Mouse (Mus musculus) cerebellum, adult 2 months (tissue): ENCODE measurements around the gene Thop1. TPM values are rescaled to one million over a fixed set of nuclear protein-coding genes. Genes with fewer than 3 reads are reported as not detected.
"Not testable (repeated sequence)": the region's sequence is repeated elsewhere in the genome, so short reads cannot be mapped to it uniquely, and the experiment has no call there.

Experiments used
- DNase-seq, 2 experiments: peaks; one replicate each; pipeline ENCODE4 v3.0.0; 2021
- H3K27ac ChIP-seq: fragments of 200-500 bp; 2 replicates; pipeline ENCODE4 v1.5.1; 2012; ENCODE audit warnings: low read length, control low read depth, inconsistent platforms; ENCODE audit not compliant: insufficient read depth
- H3K27me3 ChIP-seq: fragments of 200-500 bp; 2 replicates; pipeline ENCODE4 v1.6.1; 2012; ENCODE audit warnings: inconsistent platforms, mild to moderate bottlenecking, low read length, moderate library complexity; ENCODE audit not compliant: control insufficient read depth, insufficient read depth
- H3K4me1 ChIP-seq: fragments of 200-500 bp; 2 replicates; pipeline ENCODE4 v1.6.1; 2011; ENCODE audit warnings: low read length; ENCODE audit not compliant: control insufficient read depth, insufficient read depth
- H3K4me3 ChIP-seq: fragments of 200-500 bp; replicated peaks from 2 replicates; pipeline ENCODE3; 2011; ENCODE audit warnings: mild to moderate bottlenecking, low read depth, low read length, control low read depth; ENCODE audit not compliant: insufficient read depth
- CTCF ChIP-seq: fragments of 200-500 bp; IDR thresholded peaks from 2 replicates; pipeline ENCODE4 v1.5.1; 2011; ENCODE audit warnings: low read depth, mild to moderate bottlenecking, control low read depth, low read length, moderate library complexity, borderline replicate concordance; ENCODE audit not compliant: insufficient read depth
- POLR2A ChIP-seq: fragments of 200-500 bp; IDR thresholded peaks from 2 replicates; pipeline ENCODE4 v1.6.1; 2011; ENCODE audit warnings: low read length, control low read depth, borderline replicate concordance; ENCODE audit not compliant: insufficient read depth
- WGBS: fragments of 180-500 bp; shearing (Covaris S2); methylation state at CpG from one replicate; pipeline ENCODE4 v1.1.7; 2018; 5-methylcytosine and 5-hydroxymethylcytosine counted together
- polyA plus RNA-seq: library from polyadenylated mRNA; depleted of rRNA; stranded (reverse); fragments of >200 nt; gene quantifications from 2 replicates; pipeline ENCODE4 v1.2.3, GENCODE M21; 2012

The Thop1 gene
- polyA plus RNA-seq, 1 experiment: 54.7 TPM

DNA sequence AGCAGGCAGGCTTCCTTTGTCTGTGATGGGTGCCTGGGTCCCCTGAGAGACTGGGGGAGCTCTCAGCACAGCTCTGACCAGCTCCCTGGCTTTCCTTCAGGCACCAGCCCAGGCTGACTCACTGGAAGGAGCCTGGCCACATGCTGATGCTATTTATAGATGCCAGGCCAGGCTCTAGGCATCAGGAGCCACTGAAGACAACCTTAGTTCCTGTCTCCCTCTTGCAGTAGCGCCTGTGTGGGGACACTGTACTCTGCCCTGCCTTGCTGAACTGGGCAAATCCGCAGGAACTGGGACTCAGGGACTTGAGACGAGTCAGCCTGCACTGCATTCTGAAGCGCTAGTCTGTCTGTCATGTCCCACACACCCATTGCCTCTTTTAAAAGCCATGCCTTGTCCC lies 42.5 kb upstream of the Thop1 start:
- H3K27me3 ChIP-seq: no peaks in the 10 kb centered on the region
- peak; percentile 85 to 94 for DNase-seq
- H3K4me3 ChIP-seq: no peak overlapping the region
- H3K4me1 ChIP-seq: peaks cover 56% of the 10 kb centered on the region
- peak overlapping the region; percentile 95 for H3K27ac ChIP-seq
- 14% methylated on average over 4 of the region's 4 CpGs for WGBS
- peak; percentile 84; the same call in 1 of the 2 replicates for TF ChIP-seq POLR2A
- no peak for TF ChIP-seq CTCF

DNA sequence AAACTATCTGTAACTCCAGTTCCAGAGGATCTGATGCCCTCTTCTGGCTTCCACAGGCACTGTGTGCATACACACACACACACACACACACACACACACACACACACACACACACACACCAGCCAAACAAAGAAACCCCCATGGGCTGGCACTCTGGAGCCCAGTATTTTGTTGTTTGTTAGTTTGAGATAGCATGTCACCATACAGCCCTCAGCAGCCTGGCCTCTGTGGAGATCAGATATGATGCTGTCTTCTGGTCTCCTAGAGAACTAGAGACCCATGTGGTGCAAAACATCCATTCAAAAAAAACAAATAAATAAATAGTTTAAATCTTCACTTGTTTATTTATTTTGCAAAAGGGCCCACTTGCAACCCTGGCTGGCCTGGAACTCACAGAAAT lies 41.6 kb upstream of the Thop1 start:
- TF ChIP-seq POLR2A: no peak
- TF ChIP-seq CTCF: no peak
- no peak overlapping the region for H3K4me3 ChIP-seq
- H3K27ac ChIP-seq: 0 out of 2 replicates have a peak overlapping the region, but pooled peaks have one; percentile 46

GRCm38 (mm10) chr10:81029031-81029430 lies 40.8 kb upstream of the Thop1 start:
- peak in 1 of 2 experiments; percentile 54 for DNase-seq
- WGBS: 19% methylated on average over 10 of the region's 10 CpGs
- H3K4me3 ChIP-seq: no peak overlapping the region
- no peaks in the 10 kb centered on the region for H3K27me3 ChIP-seq
- peak overlapping the region; percentile 46 for H3K27ac ChIP-seq
- TF ChIP-seq CTCF (no peak), POLR2A (no peak)
- peaks cover 48% of the 10 kb centered on the region for H3K4me1 ChIP-seq

More for the DNA sequence above, 41.6 kb upstream of the Thop1 start:
- H3K27me3 ChIP-seq: no peaks in the 10 kb centered on the region
- DNase-seq: no peak
- H3K4me1 ChIP-seq: peaks cover 51% of the 10 kb centered on the region

- DNase-seq: no peak
- WGBS: 75% methylated on average over 10 of the region's 10 CpGs
- peaks cover 34% of the 10 kb centered on the region for H3K4me1 ChIP-seq
- no peak overlapping the region for H3K4me3 ChIP-seq
- no peak overlapping the region for H3K27ac ChIP-seq
- no peaks in the 10 kb centered on the region for H3K27me3 ChIP-seq
- TF ChIP-seq POLR2A (no peak), CTCF (no peak)
These were observed 36.2 kb upstream of the Thop1 start for GRCm38 (mm10) chr10:81033586-81033985.

DNA sequence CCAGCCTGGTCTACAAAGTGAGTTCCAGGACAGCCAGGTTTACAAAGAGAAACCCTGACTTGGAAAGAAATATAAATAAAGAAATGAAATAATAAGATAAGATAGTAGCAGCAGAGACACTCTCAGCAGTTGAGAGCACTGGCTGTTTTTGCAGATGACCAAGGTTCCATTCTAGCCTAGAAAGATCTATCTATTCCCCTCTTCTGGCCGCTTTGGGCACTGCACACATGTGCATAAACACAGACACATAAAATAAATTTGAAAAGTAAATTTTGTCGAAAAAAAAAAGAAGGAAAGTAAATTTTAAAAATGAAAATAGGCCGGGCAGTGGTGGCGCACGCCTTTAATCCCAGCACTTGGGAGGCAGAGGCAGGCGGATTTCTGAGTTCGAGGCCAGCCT lies 33.6 kb upstream of the Thop1 start:
- H3K27ac ChIP-seq: no peak overlapping the region
- WGBS: 80% methylated on average over 7 of the region's 7 CpGs
- H3K4me1 ChIP-seq: peaks cover 18% of the 10 kb centered on the region
- H3K27me3 ChIP-seq: no peaks in the 10 kb centered on the region
- TF ChIP-seq CTCF (0 out of 2 replicates have a peak, but pooled peaks have one; percentile 5), POLR2A (no peak)
- H3K4me3 ChIP-seq: no peak overlapping the region
- no peak for DNase-seq

DNA sequence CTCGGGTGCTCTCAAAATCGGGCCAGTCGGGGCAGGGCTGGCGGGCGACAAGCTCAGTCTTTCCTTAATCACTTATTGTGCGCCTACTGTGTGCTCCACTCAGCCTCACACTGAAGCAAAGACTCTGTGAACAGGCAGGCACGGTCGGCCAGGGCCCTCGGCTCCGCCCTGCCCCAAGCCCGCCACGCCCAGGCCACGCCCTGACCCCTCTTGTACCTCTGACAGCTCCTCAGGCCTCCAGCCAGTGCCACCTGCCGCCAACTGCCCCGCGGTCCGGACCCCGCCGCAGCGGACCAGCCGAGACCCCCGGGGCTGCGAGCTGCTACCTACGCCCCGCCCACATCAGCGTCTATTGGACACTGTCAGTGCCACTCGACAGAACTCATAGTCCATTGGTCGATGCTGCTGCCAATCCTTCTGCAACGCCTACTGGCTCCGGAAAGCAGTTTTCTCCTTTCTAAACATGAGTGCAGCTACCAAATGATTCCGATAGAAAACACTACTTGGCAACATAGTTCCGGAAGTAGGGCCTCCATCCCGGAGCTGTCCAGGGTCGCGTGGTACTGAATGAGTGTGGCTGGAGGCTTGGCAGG lies 32.8 kb upstream of the Thop1 start, which contains the start of gene Slc39a3:
Slc39a3 (minus strand) TSS at position 439 of the 593 bp plus-strand sequence.
- TF ChIP-seq CTCF (no peak), POLR2A (peak; percentile 77)
- H3K27ac ChIP-seq: peak within 1 kb of the TSS; percentile 30; the same call in 1 of the 2 replicates
- peaks cover 18% of the 10 kb centered on the region for H3K4me1 ChIP-seq
- under 1% methylated on average over 35 of the region's 35 CpGs for WGBS
- no peaks in the 10 kb centered on the region for H3K27me3 ChIP-seq
- peak within 1 kb of the TSS; percentile 83 for H3K4me3 ChIP-seq
- peak; percentile 98 to 100 for DNase-seq

- DNase-seq: peak; percentile 72 to 84
- Histone ChIP-seq H3K27me3 (no peaks in the 10 kb centered on the region), H3K4me3 (no peak overlapping the region), H3K27ac (no peak overlapping the region), H3K4me1 (0 out of 2 replicates have a peak, but pooled peaks cover 6% of the 10 kb centered on the region)
- TF ChIP-seq POLR2A (no peak), CTCF (peak; percentile 93)
- 26% methylated on average over 13 of the region's 13 CpGs for WGBS
These were observed 28.2 kb upstream of the Thop1 start for GRCm38 (mm10) chr10:81041458-81042175.

- DNase-seq, H3K27me3 ChIP-seq, H3K4me3 ChIP-seq, H3K4me1 ChIP-seq, H3K27ac ChIP-seq: not testable (repeated sequence)
- 93% methylated on average over 14 of the region's 14 CpGs for WGBS
These were observed 24.6 kb upstream of the Thop1 start for GRCm38 (mm10) chr10:81045246-81045645.
